ENCODE assay signal across 8 mouse cellular contexts in genomic region chr1:134987173-134987961, GRCm38 (mm10). TPM values are rescaled to one million over a fixed set of nuclear protein-coding genes. Genes with fewer than 3 reads are reported as not detected.
DNase-seq lines count a peak whose midpoint lies in the region; ATAC-seq and TF ChIP-seq lines count a peak whose summit lies in the region.

No protein-coding gene starts in this region.

- 33% methylated on average over 48 of the region's 48 CpGs for WGBS in forebrain, embryonic 14.5 days
- 26% methylated on average over 48 of the region's 48 CpGs for WGBS in lung, adult 2 months
- WGBS in neural tube, embryonic 14.5 days, result 37% methylated on average over 37 of the region's 48 CpGs

- no peak for TF ChIP-seq CTCF in layer of hippocampus, adult 2 months (conservative IDR thresholded peaks at IDR 0.05)
- TF ChIP-seq CTCF in lung, adult 2 months (IDR thresholded peaks at IDR 0.05; ENCODE audit: insufficient read depth, low read length), result no peak

- no peaks in the 10 kb centered on the region for H3K27me3 ChIP-seq in forebrain, embryonic 14.5 days (replicated peaks; ENCODE audit: control insufficient read depth, insufficient read depth, low read length)
- H3K27me3 ChIP-seq in neural tube, embryonic 14.5 days (ENCODE audit: control insufficient read depth, insufficient read depth, low read length), result no peaks in the 10 kb centered on the region

- no peak overlapping the region for H3K27ac ChIP-seq in ES-E14 (ENCODE audit: insufficient read depth, low read depth, low read length, poor library complexity, severe bottlenecking)
- no peak overlapping the region for H3K27ac ChIP-seq in forebrain, embryonic 14.5 days (ENCODE audit: low read depth, low read length)
- peak overlapping the region; percentile 78 for H3K27ac ChIP-seq in layer of hippocampus, adult 2 months
- H3K27ac ChIP-seq in neural tube, embryonic 14.5 days (ENCODE audit: low read depth, low read length), result no peak overlapping the region

- peak overlapping the region; percentile 5; the same call in 1 of the 2 replicates for H3K9ac ChIP-seq in ES-E14 (ENCODE audit: insufficient read depth, low read depth, low read length, poor library complexity, severe bottlenecking)
- peak overlapping the region; percentile 68 for H3K9ac ChIP-seq in forebrain, embryonic 14.5 days (ENCODE audit: low read length)
- peak overlapping the region; percentile 43 for H3K9ac ChIP-seq in neural tube, embryonic 14.5 days (replicated peaks; ENCODE audit: low read depth, low read length)

- peak; percentile 82 for ATAC-seq in forebrain, embryonic 14.5 days
- ATAC-seq in hematopoietic stem cell, adult 5-6 weeks (replicated peaks in 1 of 2; ENCODE audit: insufficient read depth in 1 of 2, low FRiP score in 2 of 2, low TSS enrichment in 1 of 2, low read depth in 1 of 2, poor library complexity in 2 of 2, severe bottlenecking in 2 of 2), result peak; percentile 20 to 26; a peak in 3 of 4 replicates
- peak; percentile 86 for ATAC-seq in neural tube, embryonic 14.5 days (ENCODE audit: low read depth)

- H3K4me1 ChIP-seq in ES-E14 (ENCODE audit: control insufficient read depth in 2 of 2, insufficient read depth in 2 of 2, low read length in 2 of 2, poor library complexity in 1 of 2), result peaks cover 0 to 4% of the 10 kb centered on the region in 2 experiments; a peak in 1 of 4 replicates
- 0 out of 2 replicates have a peak, but pooled peaks cover 3% of the 10 kb centered on the region for H3K4me1 ChIP-seq in forebrain, embryonic 14.5 days (ENCODE audit: control insufficient read depth, insufficient read depth, low read length)
- H3K4me1 ChIP-seq in lung, adult 2 months (ENCODE audit: control insufficient read depth, insufficient read depth, low read length), result peaks cover 7% of the 10 kb centered on the region
- no peaks in the 10 kb centered on the region for H3K4me1 ChIP-seq in neural tube, embryonic 14.5 days (ENCODE audit: control insufficient read depth, insufficient read depth, low read length)

- DNase-seq in ES-E14 (ENCODE audit: low read depth, low spot score), result no peak
- peak; percentile 57 for DNase-seq in cerebellum, adult 11 months
- peak; percentile 72 for DNase-seq in forebrain, embryonic 14.5 days (ENCODE audit: low spot score)
- peak; percentile 33 to 42 for DNase-seq in layer of hippocampus, adult 2 months (ENCODE audit: low spot score in 2 of 2)
- DNase-seq in lung, adult 2 months, result peak; percentile 25
- DNase-seq in urinary bladder, postnatal 14 days (ENCODE audit: low spot score), result peak; percentile 41

- TF ChIP-seq POLR2A in lung, adult 2 months (IDR thresholded peaks at IDR 0.05; ENCODE audit: borderline replicate concordance, extremely low read depth, low read depth, low read length), result no peak

- H3K9me3 ChIP-seq in ES-E14 (ENCODE audit: control insufficient read depth, insufficient read depth, low read depth, low read length), result no peaks in the 10 kb centered on the region
- no peaks in the 10 kb centered on the region for H3K9me3 ChIP-seq in forebrain, embryonic 14.5 days (replicated peaks; ENCODE audit: control insufficient read depth, low read length)
- no peaks in the 10 kb centered on the region for H3K9me3 ChIP-seq in neural tube, embryonic 14.5 days (ENCODE audit: control insufficient read depth, low read length)

- no peaks in the 10 kb centered on the region for H3K36me3 ChIP-seq in ES-E14 (ENCODE audit: control insufficient read depth, insufficient read depth, low read length, poor library complexity, severe bottlenecking)
- no peaks in the 10 kb centered on the region for H3K36me3 ChIP-seq in forebrain, embryonic 14.5 days (ENCODE audit: control insufficient read depth, insufficient read depth, low read length)
- H3K36me3 ChIP-seq in neural tube, embryonic 14.5 days (ENCODE audit: control insufficient read depth, insufficient read depth, low read length), result no peaks in the 10 kb centered on the region

- H3K4me2 ChIP-seq in forebrain, embryonic 14.5 days (ENCODE audit: low read length), result peak overlapping the region; percentile 90
- H3K4me2 ChIP-seq in neural tube, embryonic 14.5 days (ENCODE audit: low read depth, low read length), result peak overlapping the region; percentile 80

- in situ Hi-C loops in ES-E14 (cut with MboI; ENCODE audit: low sequenced_read_pairs in 2 of 2, unreplicated experiment in 2 of 2), result no loop called here

- H3K4me3 ChIP-seq in ES-E14 (ENCODE audit: insufficient read depth in 1 of 2, low read depth in 1 of 2, low read length in 2 of 2, poor library complexity in 1 of 2, severe bottlenecking in 1 of 2), result peak overlapping the region; percentile 55 to 56; a peak in 3 of 4 replicates
- peak overlapping the region; percentile 43 for H3K4me3 ChIP-seq in forebrain, embryonic 14.5 days (ENCODE audit: low read depth, low read length)
- H3K4me3 ChIP-seq in layer of hippocampus, adult 2 months, result peak overlapping the region; percentile 57
- peak overlapping the region; percentile 48 for H3K4me3 ChIP-seq in lung, adult 2 months (replicated peaks; ENCODE audit: extremely low read depth, low read depth, low read length)
- H3K4me3 ChIP-seq in neural tube, embryonic 14.5 days (ENCODE audit: low read depth, low read length), result peak overlapping the region; percentile 35

TF ChIP-seq in ES-E14, 5 proteins besides CTCF, POLR2A, EP300 and RAD21:
- TF ChIP-seq CHD2 (IDR thresholded peaks at IDR 0.05; ENCODE audit: low read depth, low read length) (no peak), ZNF384 (IDR thresholded peaks at IDR 0.05; ENCODE audit: low read depth, low read length) (no peak), ZC3H11A (IDR thresholded peaks at IDR 0.05; ENCODE audit: borderline replicate concordance, low read depth, low read length) (no peak), HCFC1 (IDR thresholded peaks at IDR 0.05; ENCODE audit: borderline replicate concordance, insufficient read depth, low read length) (no peak), MAFK (IDR thresholded peaks at IDR 0.05; ENCODE audit: insufficient read depth, low read depth, low read length) (no peak)
TF ChIP-seq in ES-E14: peak in this region for 0.

RNA-seq across cellular contexts. Expression of gene Ube2t, which starts 25.0 kb away (rescaled TPM):
- 24.2 and 29.7 TPM in 2 replicates for total RNA-seq in ES-E14 (2012; rRNA removed)
- 27.5 and 33.8 TPM in 2 replicates for polyA plus RNA-seq in forebrain, embryonic 14.5 days (2014; fragmentation: Nextera tagmentation; extraction: Ambion mirVana)
- total RNA-seq in hematopoietic stem cell, adult 5-6 weeks (2017), result 16.5 and 23.0 TPM in 2 replicates
- total RNA-seq in layer of hippocampus, adult 2 months (2021), result 1 to 10 TPM; 1.5 to 1.6 TPM
- 0.77 and 1.1 TPM in 2 replicates for polyA plus RNA-seq in lung, adult 2 months (2012; rRNA removed)
- polyA plus RNA-seq in neural tube, embryonic 14.5 days (2014; fragmentation: Nextera tagmentation; extraction: Ambion mirVana), result 7.6 and 9.1 TPM in 2 replicates

RNA-seq across cellular contexts. Expression of gene Ppp1r12b, which starts 31.6 kb away (rescaled TPM):
- 5.4 and 7.4 TPM in 2 replicates for total RNA-seq in ES-E14 (2012; rRNA removed)
- 9.4 and 14.9 TPM in 2 replicates for polyA plus RNA-seq in forebrain, embryonic 14.5 days (2014; fragmentation: Nextera tagmentation; extraction: Ambion mirVana)
- total RNA-seq in hematopoietic stem cell, adult 5-6 weeks (2017), result 7.9 and 9.3 TPM in 2 replicates
- total RNA-seq in layer of hippocampus, adult 2 months (2021), result 10 to 100 TPM; 76.6 to 77.5 TPM
- 10.9 and 18.6 TPM in 2 replicates for polyA plus RNA-seq in lung, adult 2 months (2012; rRNA removed)
- polyA plus RNA-seq in neural tube, embryonic 14.5 days (2014; fragmentation: Nextera tagmentation; extraction: Ambion mirVana), result 15.3 and 21.2 TPM in 2 replicates

Comparison
In these comparisons a context has a peak if more than half of its experiments do, and no peak if none do; other contexts are left out.
1. H3K9ac ChIP-seq: peak in every context shown above with its lines; median percentile 68 in forebrain, embryonic 14.5 days; 43 in neural tube, embryonic 14.5 days; 5 in ES-E14.
2. ATAC-seq: peak in every context shown above with its lines; median percentile 86 in neural tube, embryonic 14.5 days; 82 in forebrain, embryonic 14.5 days; 23 in hematopoietic stem cell, adult 5-6 weeks.